In genomic region chr17:14407874-14408273, GRCm38 (mm10) we compare ENCODE assay signal across 21 mouse cellular contexts.
DNase-seq lines count a peak whose midpoint lies in the region; ATAC-seq and TF ChIP-seq lines count a peak whose summit lies in the region.
"Had no signal": no experiment of that assay in that cellular context is flagged by ENCODE, and none has a peak within 500 bp of the region (broad histone marks: within the 10 kb centered on the region; RNA-seq: fewer than 3 reads in every experiment).

No protein-coding gene starts in this region.

- H3K79me2 ChIP-seq in heart, adult 2 months (replicated peaks; ENCODE audit: control insufficient read depth, insufficient read depth, low read length): no peaks in the 10 kb centered on the region
- H3K79me2 ChIP-seq in C2C12 (ENCODE audit: control insufficient read depth, insufficient read depth): no peaks in the 10 kb centered on the region

- no peak for TF ChIP-seq POLR2A in heart, adult 2 months (IDR thresholded peaks at IDR 0.05; ENCODE audit: insufficient read depth, low read depth, low read length)
- no peak for TF ChIP-seq POLR2A in brain, embryonic 14.5 days (IDR thresholded peaks at IDR 0.05; ENCODE audit: borderline replicate concordance, extremely low read depth, insufficient read depth, insufficient read length, poor library complexity, severe bottlenecking)

- H3K4me2 ChIP-seq in heart, embryonic 14.5 days (ENCODE audit: low read length): 0 out of 2 replicates have a peak overlapping the region, but pooled peaks have one; percentile 1
- H3K4me2 ChIP-seq in lung, postnatal 0 days (replicated peaks; ENCODE audit: low read depth, low read length): no peak overlapping the region
- H3K4me2 ChIP-seq: embryonic facial prominence, embryonic 12.5 days; forebrain, embryonic 15.5 days had no signal

- no peak overlapping the region for H3K4me3 ChIP-seq in heart, embryonic 14.5 days (ENCODE audit: control insufficient read depth in 1 of 2, insufficient read depth in 1 of 2, low read depth in 1 of 2, low read length in 2 of 2)
- no peak overlapping the region for H3K4me3 ChIP-seq in heart, adult 2 months
- no peak overlapping the region for H3K4me3 ChIP-seq in lung, postnatal 0 days (ENCODE audit: low read depth, low read length)
- no peak overlapping the region for H3K4me3 ChIP-seq in C2C12 (ENCODE audit: insufficient read depth, poor library complexity, severe bottlenecking)
- H3K4me3 ChIP-seq: embryonic facial prominence, embryonic 12.5 days; forebrain, embryonic 15.5 days had no signal

- H3K36me3 ChIP-seq in heart, embryonic 14.5 days (ENCODE audit: control insufficient read depth, insufficient read depth, low read length): no peaks in the 10 kb centered on the region
- H3K36me3 ChIP-seq in heart, adult 2 months (ENCODE audit: control insufficient read depth, insufficient read depth, low read length): no peaks in the 10 kb centered on the region
- no peaks in the 10 kb centered on the region for H3K36me3 ChIP-seq in lung, postnatal 0 days (ENCODE audit: insufficient read depth, low read length)
- H3K36me3 ChIP-seq in C2C12 (ENCODE audit: control insufficient read depth, insufficient read depth): no peaks in the 10 kb centered on the region
- H3K36me3 ChIP-seq: embryonic facial prominence, embryonic 12.5 days; forebrain, embryonic 15.5 days had no signal

- TF ChIP-seq EP300 in heart, adult 2 months (IDR thresholded peaks at IDR 0.05; ENCODE audit: insufficient read depth, low read depth, low read length): no peak
- TF ChIP-seq EP300 in lung, postnatal 0 days (IDR thresholded peaks at IDR 0.05): no peak

- no peak overlapping the region for H3K27ac ChIP-seq in heart, embryonic 14.5 days (replicated peaks in 1 of 2; ENCODE audit: control insufficient read depth in 1 of 2, insufficient read depth in 1 of 2, low read depth in 2 of 2, low read length in 2 of 2)
- no peak overlapping the region for H3K27ac ChIP-seq in heart, adult 2 months
- no peak overlapping the region for H3K27ac ChIP-seq in lung, postnatal 0 days (ENCODE audit: low read length)
- H3K27ac ChIP-seq: embryonic facial prominence, embryonic 12.5 days; forebrain, embryonic 15.5 days had no signal

- H3K9ac ChIP-seq in heart, embryonic 14.5 days (ENCODE audit: low read length): no peak overlapping the region
- H3K9ac ChIP-seq in heart, adult 2 months (ENCODE audit: low read depth, low read length): no peak overlapping the region
- H3K9ac ChIP-seq in lung, postnatal 0 days (replicated peaks; ENCODE audit: low read depth): no peak overlapping the region
- H3K9ac ChIP-seq: embryonic facial prominence, embryonic 12.5 days; forebrain, embryonic 15.5 days; liver, postnatal 0 days had no signal

- H3K79me3 ChIP-seq in C2C12 (ENCODE audit: low read depth): no peaks in the 10 kb centered on the region

- 20% methylated on average over 5 of the region's 5 CpGs for WGBS in heart, embryonic 14.5 days
- WGBS in heart, adult 2 months: 19% methylated on average over 5 of the region's 5 CpGs
- WGBS in lung, postnatal 0 days: 26% methylated on average over 5 of the region's 5 CpGs

- no peaks in the 10 kb centered on the region for H3K9me3 ChIP-seq in heart, embryonic 14.5 days (ENCODE audit: control insufficient read depth, low read length)
- no peaks in the 10 kb centered on the region for H3K9me3 ChIP-seq in lung, postnatal 0 days (ENCODE audit: low read length)
- H3K9me3 ChIP-seq: embryonic facial prominence, embryonic 12.5 days; forebrain, embryonic 15.5 days had no signal

- no peak for TF ChIP-seq CTCF in heart, adult 2 months (IDR thresholded peaks at IDR 0.05)
- no peak for TF ChIP-seq CTCF in lung, postnatal 0 days (IDR thresholded peaks at IDR 0.05)
- no peak for TF ChIP-seq CTCF in C2C12 (IDR thresholded peaks at IDR 0.05; ENCODE audit: control insufficient read depth, insufficient read depth, insufficient read length)
- no peak for TF ChIP-seq CTCF in brain, embryonic 14.5 days (IDR thresholded peaks at IDR 0.05; ENCODE audit: borderline replicate concordance, extremely low read depth, insufficient read depth, insufficient read length)

- no peak for DNase-seq in heart, adult 2 months
- peak; percentile 76 for DNase-seq in lung, postnatal 0 days (ENCODE audit: low spot score)
- no peak for DNase-seq in lung, postnatal 10 days
- DNase-seq in brain, embryonic 14.5 days (ENCODE audit: low read depth): peak; percentile 8
- DNase-seq in cerebellum, adult 9-11 months: no peak
- DNase-seq: adrenal gland, postnatal 25 days; cerebellum, adult 11-12 months; cerebellum, postnatal 25 days; gastrocnemius, postnatal 14 days; kidney, adult 2 months; kidney, postnatal 10 days; liver; liver, postnatal 0 days; right cerebral cortex, postnatal 14 days; spleen, adult 18-20 months; thymus, postnatal 36 days had no signal

- no peak for ATAC-seq in heart, embryonic 14.5 days (ENCODE audit: insufficient number of reproducible peaks, insufficient read depth, low FRiP score, low read depth)
- ATAC-seq in lung, postnatal 0 days: peak; percentile 72
- ATAC-seq: forebrain, embryonic 15.5 days; liver, postnatal 0 days; midbrain, embryonic 16.5 days had no signal

- intact Hi-C loops in heart, adult 2 months (cut with DNase I): no loop called here

- no peak overlapping the region for H3ac ChIP-seq in C2C12 (ENCODE audit: control insufficient read depth, insufficient read length, low read depth)

- H3K4me1 ChIP-seq in heart, embryonic 14.5 days (ENCODE audit: control insufficient read depth in 2 of 2, insufficient read depth in 2 of 2, low read length in 2 of 2): peaks cover 2% of the 10 kb centered on the region in 2 experiments; a peak in 2 of 4 replicates
- H3K4me1 ChIP-seq in heart, adult 2 months (ENCODE audit: control insufficient read depth, insufficient read depth, low read length): no peaks in the 10 kb centered on the region
- no peaks in the 10 kb centered on the region for H3K4me1 ChIP-seq in lung, postnatal 0 days (ENCODE audit: insufficient read depth, low read depth, low read length)
- H3K4me1 ChIP-seq: forebrain, embryonic 15.5 days had no signal

- H3K27me3 ChIP-seq in heart, embryonic 14.5 days (ENCODE audit: control insufficient read depth, insufficient read depth, low read length): peaks cover 77% of the 10 kb centered on the region
- no peaks in the 10 kb centered on the region for H3K27me3 ChIP-seq in heart, adult 2 months (ENCODE audit: control insufficient read depth, insufficient read depth, low read length)
- H3K27me3 ChIP-seq in lung, postnatal 0 days (replicated peaks; ENCODE audit: insufficient read depth, low read length): no peaks in the 10 kb centered on the region
- H3K27me3 ChIP-seq in C2C12 (ENCODE audit: control insufficient read depth, insufficient read depth, insufficient read length): no peaks in the 10 kb centered on the region
- H3K27me3 ChIP-seq: embryonic facial prominence, embryonic 12.5 days; forebrain, embryonic 15.5 days had no signal

TF ChIP-seq in C2C12, 6 proteins besides CTCF, POLR2A, EP300 and RAD21:
- TF ChIP-seq CEBPB (IDR thresholded peaks at IDR 0.05; ENCODE audit: low read depth) (peak; percentile 88), MAX (IDR thresholded peaks at IDR 0.05) (no peak), USF1 (IDR thresholded peaks at IDR 0.05; ENCODE audit: low read depth) (peak; percentile 54)

Comparison
In these comparisons a context has a peak if more than half of its experiments do, and no peak if none do; other contexts are left out.
1. DNase-seq: peak in lung, postnatal 0 days (single experiment) and brain, embryonic 14.5 days (single experiment); none in heart, adult 2 months (0 of 2), lung, postnatal 10 days (single experiment) and cerebellum, adult 9-11 months (single experiment).